Mouse (Mus musculus) neutrophil, adult 5-6 weeks (primary cell): Measurements from ENCODE around the gene Tet3. TPM values are rescaled to one million over a fixed set of nuclear protein-coding genes. Genes with fewer than 3 reads are reported as not detected.

Experiments
- ATAC-seq: fragments of 151-379, 151-347 bp; 2 replicates; pipeline ENCODE4 v1.8.0; 2017; ENCODE audit warnings: mild to moderate bottlenecking, moderate TSS enrichment; ENCODE audit not compliant: insufficient number of reproducible peaks, poor library complexity, low FRiP score, severe bottlenecking; ENCODE audit errors: extremely low read depth
- total RNA-seq: library from RNA; stranded (forward); fragments of 200-1000 nt; gene quantifications from 2 replicates; pipeline ENCODE4 v1.2.3, GENCODE M21; 2017

Gene Tet3
- total RNA-seq: 37.2 and 39.9 TPM in 2 replicates

GRCm38 (mm10) chr6:83459034-83459644 is at the start of gene Tet3:
Gene Tet3, minus strand, starts transcription at chr6:83459084.
- no peak for ATAC-seq

- ATAC-seq: no peak
These were observed 48.3 kb upstream of the Tet3 start for GRCm38 (mm10) chr6:83507168-83507546.

GRCm38 (mm10) chr6:83506258-83507167 is 47.6 kb upstream of the Tet3 start, which contains the start of gene Dguok:
Gene Dguok, minus strand, starts transcription at chr6:83506969.
- peak; percentile 96 for ATAC-seq

GRCm38 (mm10) chr6:83505554-83505953 is 46.7 kb upstream of the Tet3 start:
- no peak for ATAC-seq

- ATAC-seq: no peak
These were observed 44.5 kb upstream of the Tet3 start for GRCm38 (mm10) chr6:83503361-83503760.

GRCm38 (mm10) chr6:83502656-83503055 is 43.8 kb upstream of the Tet3 start:
- no peak for ATAC-seq

- no peak for ATAC-seq
These were observed 42.8 kb upstream of the Tet3 start for GRCm38 (mm10) chr6:83501524-83502310.

- ATAC-seq: no peak
These were observed 41.6 kb upstream of the Tet3 start for GRCm38 (mm10) chr6:83500462-83500861.

GRCm38 (mm10) chr6:83499078-83499477 is 40.2 kb upstream of the Tet3 start:
- no peak for ATAC-seq

GRCm38 (mm10) chr6:83496753-83497710 is 38.1 kb upstream of the Tet3 start:
- no peak for ATAC-seq

GRCm38 (mm10) chr6:83496009-83496752 is 37.3 kb upstream of the Tet3 start:
- no peak for ATAC-seq

GRCm38 (mm10) chr6:83490622-83491021 is 31.7 kb upstream of the Tet3 start:
- ATAC-seq: no peak

- no peak for ATAC-seq
These were observed 29.3 kb upstream of the Tet3 start for GRCm38 (mm10) chr6:83488200-83488599.

- no peak for ATAC-seq
These were observed 28.4 kb upstream of the Tet3 start for GRCm38 (mm10) chr6:83487298-83487697.

- ATAC-seq: no peak
These were observed 27.0 kb upstream of the Tet3 start for GRCm38 (mm10) chr6:83485854-83486253.

- no peak for ATAC-seq
These were observed 24.9 kb upstream of the Tet3 start for GRCm38 (mm10) chr6:83483776-83484175.

- peak; percentile 56 for ATAC-seq
These were observed 23.7 kb upstream of the Tet3 start for GRCm38 (mm10) chr6:83482418-83483085.
